Mouse (Mus musculus): ENCODE results near the gene Bace2.
A peak's percentile ranks its signal among the peaks of the same experiment; 100 is the strongest.

The Bace2 gene

GRCm38 (mm10) chr16:97387955-97388354 is 31.4 kb downstream of the Bace2 start:
- no peak for TF ChIP-seq GATA4 (IDR thresholded peaks at IDR 0.05; ENCODE audit: insufficient replicate concordance, low read length)

- peak; percentile 53; the same call in 1 of the 2 replicates for TF ChIP-seq GATA4 (IDR thresholded peaks at IDR 0.05; ENCODE audit: insufficient replicate concordance, low read length)
Measured at GRCm38 (mm10) chr16:97391289-97391688, 34.7 kb downstream of the Bace2 start.

- TF ChIP-seq GATA4 (IDR thresholded peaks at IDR 0.05; ENCODE audit: insufficient replicate concordance, low read length), result no peak
Measured at GRCm38 (mm10) chr16:97391701-97392384, 35.3 kb downstream of the Bace2 start.

- no peak for TF ChIP-seq GATA4 (IDR thresholded peaks at IDR 0.05; ENCODE audit: insufficient replicate concordance, low read length)
Measured at GRCm38 (mm10) chr16:97396436-97396835, 39.9 kb downstream of the Bace2 start.

GRCm38 (mm10) chr16:97397945-97398531 is 41.5 kb downstream of the Bace2 start:
- no peak for TF ChIP-seq GATA4 (IDR thresholded peaks at IDR 0.05; ENCODE audit: insufficient replicate concordance, low read length)

- no peak for TF ChIP-seq GATA4 (IDR thresholded peaks at IDR 0.05; ENCODE audit: insufficient replicate concordance, low read length)
Measured at GRCm38 (mm10) chr16:97399991-97400390, 43.4 kb downstream of the Bace2 start.

GRCm38 (mm10) chr16:97401741-97402140 is 45.2 kb downstream of the Bace2 start:
- TF ChIP-seq GATA4 (IDR thresholded peaks at IDR 0.05; ENCODE audit: insufficient replicate concordance, low read length), result no peak

GRCm38 (mm10) chr16:97402213-97402785 is 45.8 kb downstream of the Bace2 start:
- no peak for TF ChIP-seq GATA4 (IDR thresholded peaks at IDR 0.05; ENCODE audit: insufficient replicate concordance, low read length)

- TF ChIP-seq GATA4 (IDR thresholded peaks at IDR 0.05; ENCODE audit: insufficient replicate concordance, low read length), result no peak
Measured at GRCm38 (mm10) chr16:97405476-97406012, 49.0 kb downstream of the Bace2 start.

GRCm38 (mm10) chr16:97417896-97418542 is 61.5 kb downstream of the Bace2 start:
- TF ChIP-seq GATA4 (IDR thresholded peaks at IDR 0.05; ENCODE audit: insufficient replicate concordance, low read length), result no peak

- no peak for TF ChIP-seq GATA4 (IDR thresholded peaks at IDR 0.05; ENCODE audit: insufficient replicate concordance, low read length)
Measured at GRCm38 (mm10) chr16:97418749-97419453, 62.4 kb downstream of the Bace2 start.

GRCm38 (mm10) chr16:97421671-97422070 is 65.1 kb downstream of the Bace2 start:
- TF ChIP-seq GATA4 (IDR thresholded peaks at IDR 0.05; ENCODE audit: insufficient replicate concordance, low read length), result no peak

GRCm38 (mm10) chr16:97423627-97424026 is 67.1 kb downstream of the Bace2 start:
- peak; percentile 85; the same call in 1 of the 2 replicates for TF ChIP-seq GATA4 (IDR thresholded peaks at IDR 0.05; ENCODE audit: insufficient replicate concordance, low read length)

- no peak for TF ChIP-seq GATA4 (IDR thresholded peaks at IDR 0.05; ENCODE audit: insufficient replicate concordance, low read length)
Measured at GRCm38 (mm10) chr16:97428026-97428425, 71.5 kb downstream of the Bace2 start.

- no peak for TF ChIP-seq GATA4 (IDR thresholded peaks at IDR 0.05; ENCODE audit: insufficient replicate concordance, low read length)
Measured at GRCm38 (mm10) chr16:97430091-97430490, 73.5 kb downstream of the Bace2 start.

Measured in liver, adult (tissue).